Mouse (Mus musculus) C2C12 (cell line): ENCODE measurements at regions not wholly inside any gene's neighbourhood (a gene's known extent, or its start where the extent isn't known, plus 50 kb on each side); places are given as distances from the start of the nearest gene placed in this dataset.

Source experiments
- CEBPB ChIP-seq: IDR thresholded peaks from one replicate; pipeline ENCODE4 v1.6.1; 2011; ENCODE audit warnings: low read depth, mild to moderate bottlenecking, control low read depth, moderate library complexity
- CTCF ChIP-seq: IDR thresholded peaks from one replicate; pipeline ENCODE4 v1.5.1; 2011; ENCODE audit not compliant: control insufficient read depth, insufficient read depth, insufficient read length
- FOSL1 ChIP-seq: IDR thresholded peaks from one replicate; pipeline ENCODE4 v1.8.0; 2011; ENCODE audit warnings: mild to moderate bottlenecking, low read length; ENCODE audit not compliant: poor library complexity, insufficient read depth, severe bottlenecking
- MAX ChIP-seq: IDR thresholded peaks from one replicate; pipeline ENCODE4 v1.6.1; 2011; ENCODE audit warnings: mild to moderate bottlenecking, control low read depth
- MYOD1 ChIP-seq: IDR thresholded peaks from one replicate; pipeline ENCODE4 v1.6.1; 2011; ENCODE audit warnings: low read depth; ENCODE audit not compliant: control insufficient read depth, insufficient read length
- MYOG ChIP-seq: IDR thresholded peaks from one replicate; pipeline ENCODE4 v1.6.1; 2011; ENCODE audit not compliant: control insufficient read depth, insufficient read length; ENCODE audit errors: extremely low read depth
- USF1 ChIP-seq: IDR thresholded peaks from one replicate; pipeline ENCODE4 v1.6.1; 2011; ENCODE audit warnings: low read depth, mild to moderate bottlenecking, control low read depth, moderate library complexity

- TF ChIP-seq CTCF: no peak
- TF ChIP-seq USF1: no peak
- no peak for TF ChIP-seq CEBPB
- TF ChIP-seq MYOD1: no peak
- TF ChIP-seq MYOG: no peak
- TF ChIP-seq FOSL1: no peak
- TF ChIP-seq MAX: no peak
Measured at GRCm38 (mm10) chr15:43717559-43717958, 3583.4 kb downstream of the 9330182O14Rik start.
